Mouse (Mus musculus) lung, adult 2 months (tissue): Measurements from ENCODE around the gene Olfr1359. TPM values are rescaled to one million over a fixed set of nuclear protein-coding genes. Genes with fewer than 3 reads are reported as not detected.
"Not testable (repeated sequence)": the region's sequence is repeated elsewhere in the genome, so short reads cannot be mapped to it uniquely, and the experiment has no call there.

Experiments used
- DNase-seq: peaks from one replicate; pipeline ENCODE4 v3.0.0; 2022
- H3K4me1 ChIP-seq: fragments of 200-500 bp; 2 replicates; pipeline ENCODE4 v1.6.1; 2011; ENCODE audit warnings: low read length; ENCODE audit not compliant: control insufficient read depth, insufficient read depth
- H3K4me3 ChIP-seq: fragments of 200-500 bp; replicated peaks from 2 replicates; pipeline ENCODE3; 2011; ENCODE audit warnings: low read depth, mild to moderate bottlenecking, control low read depth, low read length; ENCODE audit errors: extremely low read depth
- CTCF ChIP-seq: fragments of 200-500 bp; IDR thresholded peaks from 2 replicates; pipeline ENCODE4 v1.5.1; 2011; ENCODE audit warnings: mild to moderate bottlenecking, low read length, control low read depth; ENCODE audit not compliant: insufficient read depth
- POLR2A ChIP-seq: fragments of 200-500 bp; IDR thresholded peaks from 2 replicates; pipeline ENCODE4 v1.6.1; 2011; ENCODE audit warnings: low read depth, mild to moderate bottlenecking, control low read depth, low read length, borderline replicate concordance; ENCODE audit errors: extremely low read depth
- WGBS: fragments of 180-500 bp; shearing (Covaris S2); methylation state at CpG from one replicate; pipeline ENCODE4 v1.1.7; 2018; 5-methylcytosine and 5-hydroxymethylcytosine counted together
- polyA plus RNA-seq: library from polyadenylated mRNA; depleted of rRNA; stranded (reverse); fragments of >200 nt; gene quantifications from 2 replicates; pipeline ENCODE4 v1.2.3, GENCODE M21; 2012; rRNA removed

The Olfr1359 gene
- polyA plus RNA-seq, 1 experiment = not detected

DNA sequence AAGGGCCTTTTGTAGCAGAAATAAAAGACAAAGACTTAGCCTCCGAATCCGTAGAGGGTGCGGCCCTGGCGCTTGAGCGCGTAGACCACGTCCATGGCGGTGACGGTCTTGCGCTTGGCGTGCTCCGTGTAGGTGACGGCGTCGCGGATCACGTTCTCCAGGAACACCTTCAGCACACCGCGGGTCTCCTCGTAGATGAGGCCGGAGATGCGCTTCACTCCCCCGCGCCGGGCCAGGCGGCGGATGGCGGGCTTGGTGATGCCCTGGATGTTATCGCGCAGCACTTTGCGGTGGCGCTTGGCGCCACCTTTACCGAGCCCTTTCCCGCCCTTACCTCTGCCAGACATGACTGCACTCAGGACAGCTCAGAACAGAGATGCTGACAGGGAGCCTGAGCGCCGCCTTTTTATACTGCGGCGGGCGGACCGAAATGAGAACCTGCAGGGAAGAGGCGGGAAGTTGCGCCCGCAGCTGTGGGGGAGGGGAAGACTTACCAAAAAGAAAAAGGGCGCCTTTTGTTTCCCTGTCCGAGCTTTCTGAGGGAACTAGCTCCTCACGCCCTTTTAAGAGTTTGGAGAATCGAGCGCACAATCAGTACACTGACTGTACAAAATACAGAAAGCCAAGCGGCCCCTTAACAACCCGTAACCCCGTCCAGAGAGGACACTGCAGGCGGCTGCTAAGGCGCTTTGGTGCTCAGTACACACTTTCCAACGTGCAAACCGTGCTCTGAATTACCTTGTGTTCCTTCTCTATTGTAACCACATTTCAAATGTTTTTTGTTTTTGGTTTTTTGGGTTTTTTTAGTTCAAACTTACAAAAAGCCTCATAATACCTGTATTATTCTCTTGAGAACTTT lies 52.5 kb downstream of the Olfr1359 start, which contains the start of gene Hist1h4k:
TSS of gene Hist1h4k (minus strand) at position 347 of the 859 bp plus-strand sequence.
- peak within 1 kb of the TSS; percentile 48 for H3K4me3 ChIP-seq
- peak; percentile 79; the same call in 1 of the 2 replicates for TF ChIP-seq POLR2A
- not testable (repeated sequence) for H3K4me1 ChIP-seq
- under 1% methylated on average over 40 of the region's 56 CpGs for WGBS
- peak; percentile 81 for DNase-seq

DNA sequence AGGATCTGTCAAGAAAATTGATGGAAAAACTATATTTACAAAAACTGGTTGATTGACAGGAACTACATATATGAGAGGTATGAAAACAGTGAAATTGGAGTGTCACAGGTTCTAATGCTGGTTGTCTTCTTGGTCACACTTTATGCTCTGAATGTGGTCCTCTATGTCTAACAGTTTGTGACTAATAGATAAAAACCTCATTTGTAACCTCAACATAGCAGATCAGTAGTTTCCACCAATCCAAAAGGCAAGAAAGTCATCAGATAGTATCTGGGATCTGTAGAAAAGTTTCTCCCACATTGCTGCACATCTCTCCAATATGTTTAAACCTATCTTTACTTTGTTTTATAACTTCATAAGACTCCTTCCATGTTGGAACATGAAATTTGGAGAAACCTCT lies 53.5 kb downstream of the Olfr1359 start:
- DNase-seq = no peak
- peaks cover 8% of the 10 kb centered on the region for H3K4me1 ChIP-seq
- TF ChIP-seq CTCF (no peak), POLR2A (no peak)
- no peak overlapping the region for H3K4me3 ChIP-seq

DNA sequence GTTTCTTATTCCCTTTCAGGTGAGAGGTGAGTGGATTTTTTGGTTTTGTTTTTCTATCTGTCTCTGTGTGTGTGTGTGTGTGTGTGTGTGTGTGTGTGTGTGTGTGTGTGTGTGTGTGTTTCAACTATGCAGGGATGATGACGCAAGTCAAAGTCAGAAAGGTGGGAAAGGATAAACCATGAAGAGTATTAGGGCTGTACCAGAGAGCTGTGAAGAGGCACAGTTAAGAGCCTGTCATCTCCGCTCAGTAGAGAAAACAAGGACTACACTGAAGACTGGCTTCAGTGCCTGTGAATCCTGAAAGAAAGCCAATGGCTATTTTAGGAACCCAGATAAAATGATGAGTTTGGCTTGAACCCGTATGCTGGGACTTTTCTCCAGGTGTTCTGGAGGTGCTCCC lies 53.9 kb downstream of the Olfr1359 start:
- Histone ChIP-seq H3K4me1 (peaks cover 8% of the 10 kb centered on the region), H3K4me3 (no peak overlapping the region)
- WGBS = 61% methylated on average over 3 of the region's 3 CpGs
- TF ChIP-seq CTCF (no peak), POLR2A (no peak)
- no peak for DNase-seq

DNA sequence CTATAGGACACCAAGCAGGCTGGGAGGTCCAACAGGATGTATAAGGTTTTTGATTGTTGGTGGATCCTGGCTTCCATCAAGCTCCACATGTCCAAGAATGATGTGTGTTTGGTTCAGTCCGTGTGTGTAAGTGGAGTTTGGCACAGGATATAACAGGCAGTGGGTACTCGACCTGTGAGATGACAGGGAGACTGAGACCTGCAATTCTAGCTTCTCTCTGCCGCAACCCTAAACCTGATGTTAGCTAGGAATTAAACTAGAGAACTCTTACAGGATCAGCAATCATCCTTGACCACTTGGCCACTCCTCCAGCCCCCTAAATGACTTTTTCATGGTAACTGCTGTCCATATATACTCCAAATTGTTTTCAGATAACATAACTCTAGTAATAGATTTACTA lies 54.4 kb downstream of the Olfr1359 start:
- no peak for TF ChIP-seq POLR2A
- TF ChIP-seq CTCF = no peak

DNA sequence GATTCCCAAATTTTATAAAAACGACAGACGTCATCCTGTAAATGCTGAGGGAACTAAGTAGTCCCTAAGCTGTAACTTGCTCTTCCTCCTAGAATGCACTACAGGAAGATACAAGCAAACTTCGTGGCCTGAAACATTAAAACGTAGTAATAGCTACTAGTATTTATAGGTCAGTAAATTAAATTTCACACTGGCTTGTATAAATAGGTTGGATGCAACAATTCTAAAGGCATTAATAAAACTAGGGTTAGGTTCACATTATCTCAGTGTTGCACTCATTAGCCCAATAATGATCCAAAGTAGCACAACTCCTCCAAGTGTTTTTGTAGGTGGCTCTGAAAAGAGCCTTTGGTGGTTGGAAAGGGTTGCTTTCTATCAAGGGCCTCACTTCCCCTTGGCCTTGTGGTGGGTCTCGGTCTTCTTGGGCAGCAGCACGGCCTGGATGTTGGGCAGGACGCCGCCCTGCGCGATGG lies 55.2 kb downstream of the Olfr1359 start:
- Histone ChIP-seq H3K4me1 (peaks cover 8% of the 10 kb centered on the region), H3K4me3 (peak overlapping the region; percentile 45)
- WGBS = 2% methylated on average over 10 of the region's 10 CpGs
- TF ChIP-seq POLR2A (no peak), CTCF (no peak)
- no peak for DNase-seq

More for the DNA sequence above, 54.4 kb downstream of the Olfr1359 start:
- no peak for DNase-seq
- WGBS = 34% methylated on average over 3 of the region's 3 CpGs
- Histone ChIP-seq H3K4me1 (peaks cover 8% of the 10 kb centered on the region), H3K4me3 (no peak overlapping the region)

DNA sequence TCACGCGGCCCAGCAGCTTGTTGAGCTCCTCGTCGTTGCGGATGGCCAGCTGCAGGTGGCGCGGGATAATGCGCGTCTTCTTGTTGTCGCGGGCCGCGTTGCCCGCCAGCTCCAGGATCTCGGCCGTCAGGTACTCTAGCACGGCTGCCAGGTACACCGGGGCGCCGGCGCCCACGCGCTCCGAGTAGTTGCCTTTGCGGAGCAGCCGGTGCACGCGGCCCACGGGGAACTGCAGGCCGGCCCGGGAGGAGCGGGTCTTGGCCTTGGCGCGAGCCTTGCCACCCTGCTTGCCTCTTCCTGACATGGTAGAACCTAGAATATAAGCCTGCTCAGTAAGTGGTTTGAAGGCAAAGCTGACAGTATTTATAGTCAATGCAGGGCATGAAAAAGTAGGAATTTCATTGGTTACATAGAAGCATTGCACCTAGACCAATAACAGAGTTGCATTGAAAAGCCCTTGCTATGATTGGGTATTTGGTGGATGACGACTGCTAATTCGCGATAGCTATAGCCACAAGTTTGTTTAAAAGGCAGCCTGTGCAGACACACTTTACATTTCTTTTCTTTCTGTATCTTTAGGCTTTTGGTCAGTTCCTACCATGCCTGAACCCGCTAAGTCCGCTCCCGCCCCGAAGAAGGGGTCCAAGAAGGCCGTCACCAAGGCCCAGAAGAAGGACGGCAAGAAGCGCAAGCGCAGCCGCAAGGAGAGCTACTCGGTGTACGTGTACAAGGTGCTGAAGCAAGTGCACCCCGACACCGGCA lies 55.8 kb downstream of the Olfr1359 start, which contains the start of the genes Hist1h2ak and Hist1h2bn:
TSS of gene Hist1h2ak (minus strand) at position 304 of the 762 bp plus-strand sequence.
TSS of gene Hist1h2bn (plus strand) at position 600 of the 762 bp plus-strand sequence.
- H3K4me3 ChIP-seq = peak within 1 kb of the TSS; percentile 98
- peak; percentile 48; the same call in 1 of the 2 replicates for TF ChIP-seq POLR2A
- WGBS = under 1% methylated on average over 48 of the region's 50 CpGs
- not testable (repeated sequence) for H3K4me1 ChIP-seq
- DNase-seq = peak; percentile 50

DNA sequence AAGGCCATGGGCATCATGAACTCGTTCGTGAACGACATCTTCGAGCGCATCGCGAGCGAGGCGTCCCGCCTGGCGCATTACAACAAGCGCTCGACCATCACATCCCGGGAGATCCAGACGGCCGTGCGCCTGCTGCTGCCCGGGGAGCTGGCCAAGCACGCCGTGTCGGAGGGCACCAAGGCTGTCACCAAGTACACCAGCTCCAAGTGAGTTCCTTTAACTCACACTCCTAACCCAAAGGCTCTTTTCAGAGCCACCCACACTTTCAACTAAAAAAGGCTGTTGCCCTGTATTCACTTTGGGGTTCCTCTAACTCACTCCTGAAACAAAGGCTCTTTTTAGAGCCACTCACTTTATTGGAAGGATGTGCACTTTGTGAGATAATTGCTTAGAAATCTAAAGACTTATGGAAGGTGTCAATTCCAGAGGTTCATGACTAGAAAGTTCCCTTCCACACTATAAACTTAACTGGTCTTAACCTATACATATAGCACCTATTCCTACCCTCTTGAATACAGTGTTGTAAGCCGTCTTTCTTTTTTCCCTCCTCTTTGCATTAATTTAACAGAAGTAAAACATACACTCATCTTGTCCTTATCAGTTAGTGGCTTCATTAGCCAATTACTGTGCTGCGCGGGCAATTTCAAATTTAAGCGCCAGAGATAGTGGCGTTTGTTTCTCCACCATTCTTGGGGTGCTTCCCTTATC lies 56.5 kb downstream of the Olfr1359 start:
- peak; percentile 11 for DNase-seq
- under 1% methylated on average over 21 of the region's 26 CpGs for WGBS
- H3K4me1 ChIP-seq = not testable (repeated sequence)
- peak overlapping the region; percentile 47 for H3K4me3 ChIP-seq

DNA sequence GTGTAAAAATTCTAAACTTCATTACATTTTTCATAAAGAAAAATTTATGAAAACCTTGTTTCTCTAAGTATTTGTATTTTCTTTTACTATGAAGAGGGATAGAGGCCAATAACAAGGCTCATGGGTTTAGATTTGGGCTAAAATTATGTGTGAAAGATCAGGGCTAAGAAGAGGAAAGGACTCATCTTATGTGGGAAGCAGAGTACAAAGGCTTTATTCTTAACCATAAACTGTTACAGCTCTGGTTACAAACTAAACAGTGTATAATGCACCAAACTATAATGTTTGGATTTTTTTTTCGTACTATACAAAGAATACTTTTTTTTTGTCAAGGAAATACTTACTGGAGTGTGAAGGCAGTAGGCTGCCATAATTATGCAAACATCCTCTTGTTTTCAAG lies 57.8 kb downstream of the Olfr1359 start:
- peaks cover 3% of the 10 kb centered on the region; the same call in 1 of the 2 replicates for H3K4me1 ChIP-seq
- no peak overlapping the region for H3K4me3 ChIP-seq
- 46% methylated on average over 1 of the region's 1 CpGs for WGBS
- no peak for TF ChIP-seq POLR2A
- TF ChIP-seq CTCF = no peak
- no peak for DNase-seq

Other genes starting within 250 kb of the Olfr1359 start
- gene Zscan26, start 244.4 kb upstream of the Olfr1359 start, polyA plus RNA-seq = 12.9 and 21.4 TPM in 2 replicates
- 0.82 and 0.89 TPM in 2 replicates for gene Nkapl, start 229.6 kb upstream of the Olfr1359 start, polyA plus RNA-seq
- gene Zkscan4, start 219.2 kb upstream of the Olfr1359 start, polyA plus RNA-seq = 1.2 and 1.7 TPM in 2 replicates
- not detected in 2 replicates for gene Gm10065, start 218.7 kb upstream of the Olfr1359 start, polyA plus RNA-seq
- 0.06 TPM in 2 replicates for gene AK157302, start 202.9 kb upstream of the Olfr1359 start, polyA plus RNA-seq
- 3.0 and 5.0 TPM in 2 replicates for gene Gm11273, start 196.7 kb upstream of the Olfr1359 start, polyA plus RNA-seq
- 2.5 and 4.7 TPM in 2 replicates for gene Zkscan8, start 167.0 kb upstream of the Olfr1359 start, polyA plus RNA-seq
- gene Olfr1366, start 155.3 kb upstream of the Olfr1359 start, polyA plus RNA-seq = not detected in 2 replicates
- not detected in 2 replicates for gene Olfr1535, start 138.2 kb upstream of the Olfr1359 start, polyA plus RNA-seq
- gene Olfr1364, start 116.4 kb upstream of the Olfr1359 start, polyA plus RNA-seq = not detected in 2 replicates
- gene Olfr1362, start 84.1 kb upstream of the Olfr1359 start, polyA plus RNA-seq = not detected in 2 replicates
- not detected in 2 replicates for gene Olfr11, start 55.6 kb upstream of the Olfr1359 start, polyA plus RNA-seq
- not detected in 2 replicates for gene Olfr1361, start 34.7 kb upstream of the Olfr1359 start, polyA plus RNA-seq
- gene Olfr1360, start 20.7 kb upstream of the Olfr1359 start, polyA plus RNA-seq = not detected in 2 replicates
- 0.72 and 1.6 TPM in 2 replicates for gene Hist1h2bl, start 18.0 kb downstream of the Olfr1359 start, polyA plus RNA-seq
- gene Hist1h2ai, start 18.3 kb downstream of the Olfr1359 start, polyA plus RNA-seq = 5.8 and 6.7 TPM in 2 replicates
- gene Hist1h3h, start 19.5 kb downstream of the Olfr1359 start, polyA plus RNA-seq = 8.2 and 8.6 TPM in 2 replicates
- 0.70 TPM in 1 of 2 replicates, not detected in the other for gene Hist1h2bm, start 23.9 kb downstream of the Olfr1359 start, polyA plus RNA-seq
- 1.3 and 1.4 TPM in 2 replicates for gene Hist1h4j, start 37.0 kb downstream of the Olfr1359 start, polyA plus RNA-seq
- gene Hist1h4k, start 52.4 kb downstream of the Olfr1359 start, polyA plus RNA-seq = 5.6 and 9.7 TPM in 2 replicates
- 3.2 and 3.8 TPM in 2 replicates for gene Hist1h2ak, start 55.7 kb downstream of the Olfr1359 start, polyA plus RNA-seq
- gene Hist1h2bn, start 56.0 kb downstream of the Olfr1359 start, polyA plus RNA-seq = 2.4 and 4.2 TPM in 2 replicates
- gene Hist1h1b, start 82.5 kb downstream of the Olfr1359 start, polyA plus RNA-seq = 0.41 and 0.57 TPM in 2 replicates
- 3.3 and 8.0 TPM in 2 replicates for gene Hist1h3i, start 85.3 kb downstream of the Olfr1359 start, polyA plus RNA-seq
- 1.1 and 1.4 TPM in 2 replicates for gene Hist1h2an, start 89.1 kb downstream of the Olfr1359 start, polyA plus RNA-seq
- not detected in 2 replicates for gene Hist1h2bp, start 89.3 kb downstream of the Olfr1359 start, polyA plus RNA-seq
- 4.7 and 5.0 TPM in 2 replicates for gene Hist1h2bq, start 112.1 kb downstream of the Olfr1359 start, polyA plus RNA-seq
- not detected in 2 replicates for gene Hist1h2ao, start 112.4 kb downstream of the Olfr1359 start, polyA plus RNA-seq
- gene Hist1h4m, start 113.6 kb downstream of the Olfr1359 start, polyA plus RNA-seq = 3.1 TPM in 1 of 2 replicates, not detected in the other
- gene Hist1h4n, start 134.1 kb downstream of the Olfr1359 start, polyA plus RNA-seq = 11.1 and 13.7 TPM in 2 replicates
- 59.2 and 67.3 TPM in 2 replicates for gene Hist1h2ap, start 135.4 kb downstream of the Olfr1359 start, polyA plus RNA-seq
- gene Hist1h2br, start 135.6 kb downstream of the Olfr1359 start, polyA plus RNA-seq = 3.3 and 6.1 TPM in 2 replicates
- 0.53 and 0.60 TPM in 2 replicates for gene Zfp184, start 247.0 kb downstream of the Olfr1359 start, polyA plus RNA-seq